Mouse (Mus musculus) WW6 (cell line): ENCODE results near the gene Fam19a1.

Experiments
- DNase-seq: peaks from one replicate; pipeline ENCODE4 v3.0.0-alpha.2; 2013; ENCODE audit warnings: low read depth, low spot score

The Fam19a1 gene

GRCm38 (mm10) chr6:96254815-96255214 lies 141.9 kb downstream of the Fam19a1 start:
- DNase-seq, result no peak

- no peak for DNase-seq
These were observed 145.7 kb downstream of the Fam19a1 start for GRCm38 (mm10) chr6:96258651-96259050.

DNA sequence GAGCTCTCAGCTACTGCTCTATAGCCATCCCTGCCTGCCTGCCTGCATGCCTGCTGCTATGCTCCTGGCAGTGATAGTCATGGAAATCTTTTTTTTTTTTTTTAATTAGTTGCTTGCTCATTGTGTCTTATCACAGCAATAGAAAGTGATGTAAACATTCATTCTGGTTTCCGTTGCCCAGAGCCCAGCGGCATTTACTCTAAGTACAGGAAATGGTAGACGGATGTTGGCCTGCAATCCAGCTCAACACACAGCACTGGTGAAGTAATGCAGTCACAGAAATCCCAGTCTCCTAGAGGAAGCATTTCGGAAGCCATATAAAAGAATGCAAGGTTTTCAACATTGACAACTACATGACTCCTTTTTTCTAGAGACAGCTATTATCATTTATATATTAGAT lies 153.5 kb downstream of the Fam19a1 start:
- DNase-seq, result no peak

DNA sequence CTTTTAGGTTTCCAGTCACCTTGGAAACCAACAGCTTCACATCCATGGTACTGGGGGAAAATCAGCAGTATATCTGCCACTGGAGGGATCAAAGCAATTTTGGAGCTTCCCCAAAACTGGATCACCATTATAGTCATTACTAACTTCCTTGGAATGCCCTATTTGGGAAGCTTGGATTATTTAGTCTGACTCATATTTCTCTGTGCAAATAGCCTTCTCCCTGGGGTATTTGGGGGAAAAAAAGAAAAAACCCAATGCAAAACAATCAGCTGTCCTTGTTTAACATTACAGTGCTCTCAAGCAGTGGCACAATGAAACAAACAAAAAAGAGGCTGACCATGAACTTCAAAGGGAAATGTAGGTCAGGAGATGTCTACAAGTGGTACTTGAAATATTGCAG lies 155.8 kb downstream of the Fam19a1 start:
- no peak for DNase-seq

GRCm38 (mm10) chr6:96270436-96270835 lies 157.5 kb downstream of the Fam19a1 start:
- no peak for DNase-seq

GRCm38 (mm10) chr6:96283731-96284130 lies 170.8 kb downstream of the Fam19a1 start:
- DNase-seq, result no peak

DNA sequence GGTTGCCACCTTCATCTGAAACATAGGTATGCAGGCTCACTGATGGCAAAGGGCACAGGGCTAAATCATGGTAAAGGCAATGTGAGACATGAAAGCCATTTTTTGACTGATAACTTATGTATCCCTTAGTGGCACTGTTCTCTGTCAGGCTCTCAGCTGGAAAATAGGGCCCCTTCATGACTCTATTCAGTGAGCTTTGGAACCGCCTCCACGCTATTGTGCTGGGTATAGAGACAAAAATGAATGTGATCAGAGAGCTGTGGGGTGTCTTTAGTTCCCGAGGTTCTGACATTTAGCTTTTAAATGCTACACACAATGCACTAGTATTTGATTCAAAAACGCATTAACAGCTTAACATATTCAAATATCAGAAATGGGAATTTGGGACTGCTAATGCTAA lies 171.6 kb downstream of the Fam19a1 start:
- DNase-seq, result no peak

DNA sequence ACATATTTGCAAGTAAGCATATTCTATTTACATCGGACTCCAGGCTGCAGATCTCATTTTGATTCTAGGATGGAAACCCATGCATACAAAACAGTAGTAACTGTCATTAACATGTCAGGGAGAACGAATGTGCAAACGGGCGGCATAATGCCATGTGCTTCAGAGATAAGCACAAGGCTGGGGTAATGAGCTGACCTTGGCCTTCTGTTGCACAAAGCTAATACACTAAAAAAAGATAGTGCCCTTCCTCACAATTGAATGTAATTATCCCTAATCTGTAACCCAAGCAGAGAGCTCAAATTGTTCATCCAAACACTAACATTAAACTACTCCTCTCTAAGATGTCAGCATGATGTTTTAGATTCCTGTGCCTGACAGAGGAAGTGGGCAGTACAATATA lies 173.3 kb downstream of the Fam19a1 start:
- DNase-seq, result no peak

- no peak for DNase-seq
These were observed 174.4 kb downstream of the Fam19a1 start for GRCm38 (mm10) chr6:96287377-96287776.

DNA sequence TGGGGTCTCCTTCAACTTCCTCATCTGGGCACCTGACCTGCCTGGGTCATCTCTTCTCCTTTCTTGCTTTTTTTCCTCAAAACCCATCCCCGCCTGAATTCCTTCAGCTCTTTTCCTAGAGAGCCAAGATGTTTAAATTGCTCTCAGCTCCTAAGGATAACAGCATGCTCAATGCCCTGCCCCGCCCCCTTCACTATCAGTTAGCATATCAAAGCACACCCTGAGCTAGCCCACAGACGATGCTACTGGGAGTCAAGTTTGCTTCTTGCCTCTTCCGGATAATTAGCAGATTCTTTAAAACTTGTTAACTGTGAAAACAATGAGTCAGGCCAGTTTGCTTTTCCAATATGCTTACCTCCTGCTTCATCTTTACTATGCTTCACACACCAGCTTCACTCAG lies 176.7 kb downstream of the Fam19a1 start:
- DNase-seq, result no peak

GRCm38 (mm10) chr6:96347491-96347890 lies 234.5 kb downstream of the Fam19a1 start:
- no peak for DNase-seq

DNA sequence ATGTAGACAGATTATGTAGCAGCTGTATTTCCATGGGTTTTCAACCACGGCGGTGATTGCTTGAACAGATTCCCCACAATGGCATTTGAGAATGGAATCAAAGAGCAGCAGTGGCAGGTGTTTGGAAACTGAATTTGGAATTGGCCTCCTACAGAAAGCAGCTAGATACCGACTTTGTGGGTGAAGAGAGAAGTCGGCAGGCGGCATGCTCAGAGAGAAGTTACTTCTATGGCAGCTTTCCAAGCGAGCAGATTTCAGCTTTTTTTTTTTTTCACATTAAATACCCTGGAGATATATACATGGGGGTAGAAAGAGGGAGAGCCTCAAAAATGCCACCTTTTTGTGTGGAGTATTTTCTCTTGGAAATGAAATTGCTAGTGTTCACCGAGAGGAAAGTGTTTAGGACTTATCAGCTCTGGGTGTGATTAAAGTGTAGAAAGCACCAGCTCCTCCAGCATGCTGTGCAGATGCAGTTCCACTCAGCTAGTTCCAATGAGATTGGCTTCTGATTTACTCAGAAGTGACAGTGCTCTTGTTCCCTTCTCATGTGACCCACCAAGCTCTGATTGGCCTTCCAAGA lies 236.6 kb downstream of the Fam19a1 start:
- DNase-seq, result no peak

DNA sequence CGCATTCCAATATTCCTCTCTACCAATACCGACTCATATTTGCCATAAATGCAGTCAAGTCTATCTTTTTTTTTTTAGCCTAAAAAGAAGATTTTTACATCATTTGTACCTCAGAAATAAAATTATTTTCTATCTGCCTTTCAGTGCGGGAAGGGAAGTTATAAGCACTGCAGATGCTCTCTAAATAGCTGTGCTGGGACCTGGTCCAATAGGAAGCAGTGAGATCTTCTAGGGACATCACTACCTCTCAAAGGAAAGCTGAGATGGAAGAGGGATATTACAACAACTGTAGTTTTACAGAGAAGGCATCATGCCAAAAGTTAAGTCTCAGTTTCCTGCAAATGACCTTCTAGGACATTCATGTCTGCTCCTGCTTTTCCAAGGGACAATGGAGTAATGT lies 256.6 kb downstream of the Fam19a1 start:
- DNase-seq, result no peak

DNA sequence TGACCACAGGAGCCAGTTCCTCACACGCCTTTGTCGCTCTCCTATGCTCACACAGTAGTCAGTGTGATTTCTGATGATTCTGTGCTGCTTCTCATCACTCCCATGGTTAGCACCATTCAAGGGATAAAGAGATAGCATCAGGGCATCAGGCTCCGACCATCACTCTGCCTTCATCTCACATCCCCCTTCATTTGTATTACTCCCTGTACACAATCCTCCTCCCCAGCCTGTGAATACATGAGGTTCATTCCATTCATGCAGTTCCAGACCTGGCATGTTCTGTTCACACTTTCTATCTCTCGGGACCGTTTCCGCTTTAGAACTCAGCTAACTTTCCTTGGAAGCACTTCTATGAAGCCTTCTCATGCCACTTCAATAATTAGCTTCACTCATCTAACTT lies 259.9 kb downstream of the Fam19a1 start:
- DNase-seq, result no peak

- no peak for DNase-seq
These were observed 260.3 kb downstream of the Fam19a1 start for GRCm38 (mm10) chr6:96373274-96373673.

DNA sequence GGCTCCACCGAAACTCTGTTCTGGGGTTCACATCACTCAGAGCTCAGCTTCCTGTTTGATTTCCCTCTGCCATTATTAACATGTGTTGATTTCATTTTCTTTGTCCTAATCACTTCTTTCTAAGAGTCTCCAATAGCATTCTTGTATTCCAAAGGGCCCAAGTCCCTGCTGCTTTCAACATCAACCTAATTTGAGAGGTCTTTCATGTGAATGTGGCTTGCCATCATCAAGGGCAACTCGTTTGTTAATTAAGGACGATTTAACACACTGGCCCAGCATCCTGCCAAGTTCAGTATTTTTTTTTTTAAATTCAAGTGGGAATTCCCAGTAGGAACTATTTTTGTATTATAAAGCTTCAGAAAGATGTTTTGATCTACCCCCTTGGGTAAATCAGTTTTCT lies 263.8 kb downstream of the Fam19a1 start:
- no peak for DNase-seq

DNA sequence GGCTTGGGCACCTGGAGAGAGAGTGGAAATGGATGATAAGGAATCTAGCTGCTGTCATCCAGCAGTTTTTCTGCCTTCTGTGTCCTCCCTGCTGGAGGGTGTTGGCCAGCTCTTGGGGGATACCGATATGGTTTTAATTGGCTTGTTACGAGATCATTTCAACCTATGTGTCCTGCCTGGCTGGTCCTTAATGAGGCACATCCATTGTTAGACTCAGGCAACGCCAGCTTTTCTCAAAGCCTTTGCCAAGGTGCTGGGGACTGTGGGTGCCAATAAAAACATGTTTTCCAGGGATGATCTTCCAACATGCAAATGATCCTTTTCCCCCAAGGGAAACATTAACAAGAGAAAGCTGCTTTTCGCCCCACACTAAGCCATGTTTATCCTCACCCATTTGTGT lies 266.3 kb downstream of the Fam19a1 start:
- no peak for DNase-seq

GRCm38 (mm10) chr6:96384441-96384840 lies 271.5 kb downstream of the Fam19a1 start:
- no peak for DNase-seq

GRCm38 (mm10) chr6:96418866-96419265 lies 305.9 kb downstream of the Fam19a1 start:
- no peak for DNase-seq

DNA sequence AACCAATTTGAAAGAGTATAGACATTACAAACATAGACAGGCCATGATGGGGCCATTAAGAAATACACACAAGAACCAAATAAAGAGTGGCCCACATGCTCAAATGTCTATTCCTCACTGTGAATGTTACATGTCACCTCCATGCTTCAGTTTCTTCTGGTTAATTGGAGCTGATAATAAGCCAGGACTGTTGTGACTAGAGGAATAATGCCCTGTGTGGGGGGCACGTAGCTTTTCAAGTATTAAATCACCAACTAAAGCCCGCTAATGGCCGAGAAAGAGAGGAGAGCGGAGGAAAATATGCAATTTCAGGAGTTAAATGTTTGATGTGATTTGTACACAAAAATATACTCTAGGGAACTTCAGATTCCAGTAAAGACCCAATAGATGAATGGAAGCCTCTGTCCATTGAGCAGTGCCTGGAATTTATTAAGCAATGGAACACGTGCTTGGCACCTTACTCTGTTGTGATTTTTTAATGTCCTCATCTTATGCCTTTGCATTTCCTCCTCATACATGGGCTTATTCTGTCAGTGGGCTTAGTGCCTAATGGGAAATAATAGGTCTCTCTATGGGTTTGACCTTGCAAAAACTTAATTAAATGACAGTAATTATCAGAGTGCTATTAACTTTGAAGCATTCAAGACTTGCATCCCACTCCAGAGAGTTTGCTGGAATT lies 306.9 kb downstream of the Fam19a1 start:
- DNase-seq, result no peak

DNA sequence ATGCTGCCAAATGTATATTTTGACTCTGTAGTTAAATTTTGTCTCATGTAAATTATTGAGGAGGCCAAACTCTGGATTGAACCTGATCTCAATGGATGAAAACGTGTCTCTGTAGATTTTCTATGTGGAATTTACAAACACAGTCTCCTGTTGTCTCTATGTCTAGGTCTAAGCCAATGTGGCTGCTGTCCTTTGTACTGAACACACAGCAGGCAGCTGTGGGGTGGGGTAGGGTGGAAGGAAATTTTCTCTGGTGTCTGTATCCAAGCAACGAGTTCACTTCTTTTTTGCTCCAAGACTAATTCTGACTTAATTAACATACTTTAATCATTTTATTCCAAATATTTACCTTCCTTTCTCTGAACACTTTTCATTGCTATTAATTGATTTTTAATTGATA lies 307.6 kb downstream of the Fam19a1 start:
- DNase-seq, result no peak

GRCm38 (mm10) chr6:96429390-96429789 lies 316.4 kb downstream of the Fam19a1 start:
- no peak for DNase-seq

DNA sequence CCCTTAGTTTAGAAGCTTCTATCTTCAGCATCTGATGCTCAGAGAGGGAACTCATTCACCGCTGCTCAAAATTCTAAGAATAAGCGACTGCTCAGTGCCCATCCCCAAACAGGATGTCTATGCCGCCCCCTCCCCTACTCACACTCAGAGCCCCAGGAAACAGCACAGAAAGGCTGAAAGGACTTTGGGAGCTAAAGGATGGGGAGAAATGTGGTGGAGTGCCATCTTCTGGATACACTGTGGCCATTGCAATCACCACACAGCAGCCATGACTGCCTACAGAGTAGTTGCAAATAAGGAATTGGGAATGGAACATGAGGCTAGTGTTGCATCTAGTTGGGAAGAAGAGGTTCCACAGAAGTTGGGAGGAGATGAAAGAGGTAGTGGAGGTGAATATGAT lies 319.4 kb downstream of the Fam19a1 start:
- DNase-seq, result no peak

- DNase-seq, result no peak
These were observed 320.9 kb downstream of the Fam19a1 start for GRCm38 (mm10) chr6:96433896-96434295.
